Mouse (Mus musculus) midbrain, embryonic 16.5 days (tissue): ENCODE measurements around the gene Pim3. TPM values are rescaled to one million over a fixed set of nuclear protein-coding genes. Genes with fewer than 3 reads are reported as not detected.

ENCODE experiments used
- ATAC-seq: fragments of 200-750 bp; cut with Nextera tagmentation; 2 replicates; pipeline ENCODE4 v1.8.0; 2017; ENCODE audit warnings: moderate TSS enrichment
- H3K27ac ChIP-seq: fragments of 300-500 bp; sonication (generic); 2 replicates; pipeline ENCODE4 v1.5.1; 2014; ENCODE audit warnings: mild to moderate bottlenecking, low read length, mixed read lengths
- H3K27me3 ChIP-seq: fragments of 300-500 bp; sonication (generic); 2 replicates; pipeline ENCODE4 v1.6.1; 2014; ENCODE audit warnings: low read depth, low read length, mixed read lengths; ENCODE audit not compliant: control insufficient read depth, insufficient read depth
- H3K36me3 ChIP-seq: fragments of 300-500 bp; sonication (generic); 2 replicates; pipeline ENCODE4 v1.6.1; 2014; ENCODE audit warnings: mild to moderate bottlenecking, low read length, moderate library complexity, mixed read lengths; ENCODE audit not compliant: control insufficient read depth, insufficient read depth
- H3K4me1 ChIP-seq: fragments of 300-500 bp; sonication (generic); 2 replicates; pipeline ENCODE4 v1.6.1; 2014; ENCODE audit warnings: mild to moderate bottlenecking, low read length, mixed read lengths; ENCODE audit not compliant: control insufficient read depth, insufficient read depth
- H3K4me2 ChIP-seq: fragments of 300-500 bp; sonication (generic); 2 replicates; pipeline ENCODE4 v1.6.1; 2014; ENCODE audit warnings: mild to moderate bottlenecking, low read length, mixed read lengths
- H3K4me3 ChIP-seq: fragments of 300-500 bp; sonication (generic); 2 replicates; pipeline ENCODE4 v1.5.1; 2014; ENCODE audit warnings: low read depth, mild to moderate bottlenecking, low read length, moderate library complexity, mixed read lengths
- H3K9ac ChIP-seq: fragments of 300-500 bp; sonication (generic); 2 replicates; pipeline ENCODE4 v1.6.1; 2014; ENCODE audit warnings: low read depth, low read length, mixed read lengths
- H3K9me3 ChIP-seq: fragments of 300-500 bp; sonication (generic); replicated peaks from 2 replicates; pipeline ENCODE4 v1.6.1; 2014; ENCODE audit warnings: mild to moderate bottlenecking, low read length, mixed read lengths; ENCODE audit not compliant: control insufficient read depth, poor library complexity, severe bottlenecking
- WGBS: fragments of 180-500 bp; shearing (Covaris S2); extraction: QIAGEN DNeasy Blood & Tissue Kit; methylation state at CpG from one replicate; pipeline ENCODE4 v1.1.7; 2014; 5-methylcytosine and 5-hydroxymethylcytosine counted together
- polyA plus RNA-seq: library from polyadenylated mRNA; unstranded; fragments of >200 nt; fragmentation: Nextera tagmentation; extraction: Ambion mirVana; gene quantifications from 2 replicates; pipeline ENCODE4 v1.2.1, GENCODE M21; 2015

The Pim3 gene
- polyA plus RNA-seq, 1 experiment from 2014 or later, result 67.5 TPM

- Histone ChIP-seq H3K4me2 (no peak overlapping the region), H3K27me3 (no peaks in the 10 kb centered on the region), H3K9ac (no peak overlapping the region), H3K9me3 (no peaks in the 10 kb centered on the region), H3K36me3 (no peaks in the 10 kb centered on the region), H3K4me3 (no peak overlapping the region), H3K4me1 (no peaks in the 10 kb centered on the region), H3K27ac (no peak overlapping the region)
- 70% methylated on average over 4 of the region's 4 CpGs for WGBS
- no peak for ATAC-seq
Measured at GRCm38 (mm10) chr15:88882851-88883250, 20.9 kb downstream of the Pim3 start.

GRCm38 (mm10) chr15:88883342-88883741, 21.4 kb downstream of the Pim3 start:
- ATAC-seq, result no peak
- Histone ChIP-seq H3K9me3 (no peaks in the 10 kb centered on the region), H3K27me3 (no peaks in the 10 kb centered on the region), H3K27ac (no peak overlapping the region), H3K4me2 (no peak overlapping the region), H3K4me3 (no peak overlapping the region), H3K4me1 (no peaks in the 10 kb centered on the region), H3K36me3 (no peaks in the 10 kb centered on the region), H3K9ac (no peak overlapping the region)
- 86% methylated on average over 9 of the region's 9 CpGs for WGBS

GRCm38 (mm10) chr15:88885376-88885775, 23.4 kb downstream of the Pim3 start:
- Histone ChIP-seq H3K4me3 (no peak overlapping the region), H3K27ac (no peak overlapping the region), H3K9me3 (no peaks in the 10 kb centered on the region), H3K36me3 (no peaks in the 10 kb centered on the region), H3K4me1 (no peaks in the 10 kb centered on the region), H3K27me3 (no peaks in the 10 kb centered on the region; the same call in 1 of the 2 replicates), H3K4me2 (no peak overlapping the region), H3K9ac (no peak overlapping the region)
- 87% methylated on average over 6 of the region's 6 CpGs for WGBS
- no peak for ATAC-seq

GRCm38 (mm10) chr15:88889032-88889431, 27.0 kb downstream of the Pim3 start:
- 84% methylated on average over 3 of the region's 3 CpGs for WGBS
- Histone ChIP-seq H3K9me3 (no peaks in the 10 kb centered on the region), H3K4me1 (no peaks in the 10 kb centered on the region), H3K9ac (no peak overlapping the region), H3K27ac (no peak overlapping the region), H3K36me3 (no peaks in the 10 kb centered on the region), H3K27me3 (no peaks in the 10 kb centered on the region; the same call in none of the 2 replicates), H3K4me3 (no peak overlapping the region), H3K4me2 (no peak overlapping the region)
- no peak for ATAC-seq

- Histone ChIP-seq H3K9ac (peak overlapping the region; percentile 81), H3K4me1 (no peaks in the 10 kb centered on the region), H3K4me3 (peak overlapping the region; percentile 56), H3K27me3 (no peaks in the 10 kb centered on the region; the same call in none of the 2 replicates), H3K9me3 (no peaks in the 10 kb centered on the region), H3K36me3 (no peaks in the 10 kb centered on the region), H3K27ac (no peak overlapping the region), H3K4me2 (peak overlapping the region; percentile 93)
- 67% methylated on average over 3 of the region's 3 CpGs for whole genome bisulfite sequencing
- no peak for ATAC-seq
Measured at GRCm38 (mm10) chr15:88889994-88890393, 28.0 kb downstream of the Pim3 start.

GRCm38 (mm10) chr15:88890751-88891675, 29.0 kb downstream of the Pim3 start:
- Histone ChIP-seq H3K4me3 (peak overlapping the region; percentile 56), H3K4me1 (no peaks in the 10 kb centered on the region), H3K27me3 (no peaks in the 10 kb centered on the region; the same call in none of the 2 replicates), H3K27ac (peak overlapping the region; percentile 62; the same call in 1 of the 2 replicates), H3K36me3 (no peaks in the 10 kb centered on the region), H3K9me3 (no peaks in the 10 kb centered on the region), H3K4me2 (peak overlapping the region; percentile 93), H3K9ac (peak overlapping the region; percentile 81)
- WGBS, result 1% methylated on average over 39 of the region's 41 CpGs
- peak; percentile 96 for ATAC-seq

GRCm38 (mm10) chr15:88891676-88892040, 29.7 kb downstream of the Pim3 start:
- WGBS, result 70% methylated on average over 8 of the region's 8 CpGs
- Histone ChIP-seq H3K27ac (no peak overlapping the region), H3K9me3 (no peaks in the 10 kb centered on the region), H3K4me1 (no peaks in the 10 kb centered on the region), H3K4me2 (peak overlapping the region; percentile 93), H3K9ac (no peak overlapping the region), H3K4me3 (no peak overlapping the region), H3K27me3 (no peaks in the 10 kb centered on the region; the same call in none of the 2 replicates), H3K36me3 (no peaks in the 10 kb centered on the region)
- no peak for ATAC-seq

- WGBS, result 93% methylated on average over 1 of the region's 1 CpGs
- Histone ChIP-seq H3K36me3 (no peaks in the 10 kb centered on the region), H3K9me3 (no peaks in the 10 kb centered on the region), H3K4me3 (no peak overlapping the region), H3K4me2 (no peak overlapping the region), H3K4me1 (no peaks in the 10 kb centered on the region), H3K27me3 (no peaks in the 10 kb centered on the region; the same call in none of the 2 replicates), H3K9ac (no peak overlapping the region), H3K27ac (no peak overlapping the region)
- ATAC-seq, result no peak
Measured at GRCm38 (mm10) chr15:88892252-88892651, 30.3 kb downstream of the Pim3 start.

GRCm38 (mm10) chr15:88892876-88893275, 30.9 kb downstream of the Pim3 start:
- no peak overlapping the region for H3K27ac ChIP-seq
- WGBS, result 81% methylated on average over 5 of the region's 5 CpGs
- ATAC-seq, result no peak

More at GRCm38 (mm10) chr15:88892876-88893275, 30.9 kb downstream of the Pim3 start:
- H3K4me1 ChIP-seq, result no peaks in the 10 kb centered on the region
- no peak overlapping the region for H3K9ac ChIP-seq
- H3K4me3 ChIP-seq, result no peak overlapping the region
- no peaks in the 10 kb centered on the region for H3K9me3 ChIP-seq
- no peaks in the 10 kb centered on the region for H3K36me3 ChIP-seq
- H3K27me3 ChIP-seq, result no peaks in the 10 kb centered on the region; the same call in none of the 2 replicates
- no peak overlapping the region for H3K4me2 ChIP-seq
